Mouse (Mus musculus) ES-CJ7 (cell line): ENCODE results near the gene 4933427I04Rik.

ENCODE experiments used
- DNase-seq: peaks from one replicate; pipeline ENCODE4 v3.0.0; 2011; ENCODE audit warnings: low read depth, low spot score

Gene 4933427I04Rik

GRCm38 (mm10) chr4:123859379-123859778, at the start of gene 4933427I04Rik:
Gene 4933427I04Rik (plus strand): TSS chr4:123859679.
- DNase-seq = no peak

GRCm38 (mm10) chr4:123810475-123811295, 48.8 kb upstream of the 4933427I04Rik start:
- DNase-seq = peak; percentile 54

GRCm38 (mm10) chr4:123812525-123812924, 47.0 kb upstream of the 4933427I04Rik start:
- no peak for DNase-seq

- no peak for DNase-seq
These were observed 45.4 kb upstream of the 4933427I04Rik start for GRCm38 (mm10) chr4:123814030-123814501.

- DNase-seq = peak; percentile 79
These were observed 40.3 kb upstream of the 4933427I04Rik start for GRCm38 (mm10) chr4:123819093-123819610.

- peak; percentile 61 for DNase-seq
These were observed 17.4 kb upstream of the 4933427I04Rik start for GRCm38 (mm10) chr4:123842126-123842525.

GRCm38 (mm10) chr4:123856888-123857287, 2.6 kb upstream of the 4933427I04Rik start:
- no peak for DNase-seq

GRCm38 (mm10) chr4:123858090-123858489, 1.4 kb upstream of the 4933427I04Rik start:
- no peak for DNase-seq

GRCm38 (mm10) chr4:123859803-123860202, 324 bp downstream of the 4933427I04Rik start:
- DNase-seq = no peak

- no peak for DNase-seq
These were observed 1.1 kb downstream of the 4933427I04Rik start for GRCm38 (mm10) chr4:123860621-123861020.

- no peak for DNase-seq
These were observed 34.2 kb downstream of the 4933427I04Rik start for GRCm38 (mm10) chr4:123893726-123894125.

- DNase-seq = no peak
These were observed 34.8 kb downstream of the 4933427I04Rik start for GRCm38 (mm10) chr4:123894295-123894694.

- peak; percentile 47 for DNase-seq
These were observed 39.2 kb downstream of the 4933427I04Rik start for GRCm38 (mm10) chr4:123898696-123899095.

- no peak for DNase-seq
These were observed 44.0 kb downstream of the 4933427I04Rik start for GRCm38 (mm10) chr4:123903432-123903831.

GRCm38 (mm10) chr4:123904333-123905125, 45.0 kb downstream of the 4933427I04Rik start, which contains the start of gene Mycbp:
Gene Mycbp (plus strand): TSS chr4:123904832.
- DNase-seq = peak; percentile 99

GRCm38 (mm10) chr4:123905126-123905668, 45.7 kb downstream of the 4933427I04Rik start:
- peak; percentile 41 for DNase-seq

GRCm38 (mm10) chr4:123911503-123911902, 52.0 kb downstream of the 4933427I04Rik start:
- DNase-seq = no peak

- no peak for DNase-seq
These were observed 53.0 kb downstream of the 4933427I04Rik start for GRCm38 (mm10) chr4:123912431-123912830.
